Mouse (Mus musculus): Measurements from ENCODE around the gene Erich3.

- TF ChIP-seq CTCF (IDR thresholded peaks at IDR 0.05; ENCODE audit: extremely low read depth, insufficient read depth, insufficient read length, insufficient replicate concordance) (no peak), POLR2A (IDR thresholded peaks at IDR 0.05; ENCODE audit: low read depth, low read length) (no peak)
Observed at GRCm38 (mm10) chr3:154663976-154664581, 420 bp downstream of the Erich3 start.
